Mouse (Mus musculus) adrenal gland, postnatal 25 days (tissue): Measurements from ENCODE around the gene Trip4. TPM values are rescaled to one million over a fixed set of nuclear protein-coding genes. Genes with fewer than 3 reads are reported as not detected.

Source experiments
- DNase-seq: peaks from one replicate; pipeline ENCODE4 v3.0.0; 2021; ENCODE audit warnings: mixed read lengths
- long read RNA-seq: library from polyadenylated mRNA; stranded (forward); transcript quantifications from one replicate; pipeline ENCODE4 v2.0.0, GENCODE M21; 2021
- total RNA-seq: library from RNA; stranded (reverse); gene quantifications from 2 replicates; pipeline ENCODE4 v1.2.3, GENCODE M21; 2021

The Trip4 gene
- total RNA-seq: 37.2 and 47.8 TPM in 2 replicates
- long read RNA-seq, transcript Trip4-201 (13 exons, 1,999 nt): major isoform, 36 of 54 reads
- long read RNA-seq, partial matches to known transcripts: 6 of 54 reads
- long read RNA-seq, other reads (novel, unspliced or antisense): 8 of 54 reads

DNA sequence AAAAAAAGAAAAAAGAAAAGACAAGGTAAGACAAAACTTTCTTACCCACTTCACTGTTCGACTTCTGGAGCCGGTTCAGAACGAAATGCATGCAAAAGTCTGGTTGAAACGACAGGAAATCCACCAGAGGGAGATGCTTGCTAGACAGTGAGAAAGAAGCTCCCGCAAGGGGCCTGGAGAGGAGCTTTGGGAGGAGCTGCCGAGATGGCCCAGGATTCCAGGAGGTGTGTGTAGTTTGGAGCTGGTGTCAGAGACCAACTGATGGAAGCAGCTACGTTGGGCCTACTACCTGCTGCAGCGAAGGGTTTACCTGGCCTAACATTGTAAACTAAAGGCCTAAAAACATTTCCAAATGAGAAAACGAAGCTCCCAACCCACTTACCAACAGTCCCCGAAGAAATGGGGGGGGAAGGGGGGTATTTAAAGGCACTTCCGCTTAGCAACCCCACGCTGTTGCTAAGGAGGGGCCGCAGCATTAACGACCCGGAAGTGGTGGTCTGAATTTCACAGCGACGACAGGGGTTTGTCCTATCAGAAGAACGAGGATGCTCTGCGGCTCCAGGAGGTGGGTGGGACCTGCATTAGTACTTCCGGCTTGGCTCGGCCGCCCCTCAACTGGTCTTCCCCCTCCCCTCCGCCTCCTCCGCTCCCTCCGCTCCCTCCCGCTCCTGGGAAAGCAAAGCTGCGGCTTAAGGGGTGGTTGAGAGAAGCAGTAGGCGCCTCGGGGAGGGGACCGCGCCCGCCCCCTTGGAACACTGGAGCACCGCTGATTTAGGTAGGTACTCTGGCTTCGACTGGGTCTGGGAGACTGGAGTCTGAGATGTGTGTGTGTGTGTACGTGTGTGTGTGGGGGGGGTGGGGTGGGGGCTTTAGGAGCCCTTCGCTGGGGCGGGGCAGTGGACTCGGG, at the start of gene Trip4, which contains the start of gene Csnk1g1:
Gene Trip4, minus strand, starts transcription at position 401 of the 907 bp plus-strand sequence.
Gene Csnk1g1, plus strand, starts transcription at position 531 of the 907 bp plus-strand sequence.
- peak; percentile 90 for DNase-seq

- DNase-seq: peak; percentile 2
These were observed 42.5 kb upstream of the Trip4 start for GRCm38 (mm10) chr9:65951082-65951587.

DNA sequence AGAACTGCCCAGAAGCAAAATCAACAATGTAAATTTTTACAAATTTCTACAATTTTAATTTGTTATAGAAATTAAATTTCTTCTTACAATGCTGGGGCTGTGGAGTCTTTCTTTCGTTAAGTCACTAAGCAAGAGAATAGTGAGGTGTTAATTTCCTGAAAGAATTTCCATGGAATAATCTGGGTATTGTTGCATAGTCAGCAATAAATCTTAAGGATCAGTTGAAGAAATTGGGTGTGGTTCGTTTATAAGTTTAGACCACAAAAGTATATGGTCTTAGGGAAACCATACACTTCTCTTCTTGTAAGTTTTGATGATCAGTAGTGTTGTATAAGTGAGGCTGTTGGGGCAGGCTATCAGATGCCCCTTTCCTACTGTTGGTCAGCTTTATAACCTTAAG, 29.0 kb upstream of the Trip4 start:
- no peak for DNase-seq

GRCm38 (mm10) chr9:65929826-65930225, 21.2 kb upstream of the Trip4 start:
- DNase-seq: no peak

GRCm38 (mm10) chr9:65928456-65928855, 19.9 kb upstream of the Trip4 start:
- no peak for DNase-seq

DNA sequence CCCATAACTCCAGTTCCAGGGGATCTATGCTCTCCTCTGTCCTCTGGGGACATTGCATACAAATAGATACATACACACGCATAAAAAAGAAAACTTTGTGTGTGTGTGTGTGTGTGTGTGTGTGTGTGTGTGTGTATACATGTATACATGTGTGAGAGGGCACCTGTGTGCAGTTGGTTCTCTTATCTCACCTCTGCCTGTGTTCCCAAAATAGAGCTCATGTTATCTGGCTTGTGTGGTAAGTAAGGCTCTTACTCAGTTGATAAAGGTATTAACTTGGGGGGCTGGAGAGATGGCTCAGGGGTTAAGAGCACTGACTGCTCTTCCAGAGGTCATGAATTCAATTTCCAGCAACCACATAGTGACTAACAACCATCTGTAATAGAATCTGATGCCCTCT, 8.4 kb upstream of the Trip4 start:
- DNase-seq: no peak

DNA sequence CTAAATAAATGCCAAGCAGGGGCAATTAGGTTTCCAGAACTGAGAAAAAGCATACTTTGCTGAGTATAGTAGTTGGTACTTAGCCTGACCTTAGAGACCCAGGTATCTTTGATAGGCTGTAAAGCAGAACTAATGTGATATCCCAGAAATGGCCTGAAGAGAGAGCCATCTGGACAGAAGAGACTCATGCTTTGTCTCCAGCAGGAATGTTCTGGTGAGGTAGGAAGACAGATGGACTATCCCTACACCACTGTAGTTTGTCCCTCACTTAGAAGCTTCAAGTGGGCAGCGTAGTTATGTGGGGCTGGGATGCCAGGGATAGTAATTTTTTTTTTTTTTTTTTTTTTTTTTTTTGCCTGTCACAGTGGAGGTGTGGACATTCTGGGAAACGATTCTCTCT, 5.4 kb upstream of the Trip4 start:
- no peak for DNase-seq

DNA sequence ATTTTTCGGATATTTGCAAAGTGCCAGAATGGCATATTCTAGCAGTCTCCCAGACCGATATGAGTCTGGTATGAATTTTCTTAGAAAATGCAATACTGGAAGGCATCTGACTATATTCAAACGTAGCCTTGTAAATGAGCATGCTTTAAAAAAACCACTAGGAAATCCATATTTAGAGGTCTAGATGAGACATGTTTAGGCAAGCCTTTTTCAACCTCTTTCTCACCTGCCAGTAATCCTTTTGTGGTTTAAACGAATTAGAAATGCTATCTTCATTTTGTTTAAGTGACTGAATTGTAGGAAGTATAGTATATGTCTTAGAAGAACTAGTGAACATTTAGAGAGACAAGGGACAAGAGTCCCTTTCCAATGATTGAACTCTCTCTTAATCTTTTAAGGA, 1.2 kb upstream of the Trip4 start:
- no peak for DNase-seq

GRCm38 (mm10) chr9:65909301-65909801, 757 bp upstream of the Trip4 start:
- DNase-seq: peak; percentile 58

DNA sequence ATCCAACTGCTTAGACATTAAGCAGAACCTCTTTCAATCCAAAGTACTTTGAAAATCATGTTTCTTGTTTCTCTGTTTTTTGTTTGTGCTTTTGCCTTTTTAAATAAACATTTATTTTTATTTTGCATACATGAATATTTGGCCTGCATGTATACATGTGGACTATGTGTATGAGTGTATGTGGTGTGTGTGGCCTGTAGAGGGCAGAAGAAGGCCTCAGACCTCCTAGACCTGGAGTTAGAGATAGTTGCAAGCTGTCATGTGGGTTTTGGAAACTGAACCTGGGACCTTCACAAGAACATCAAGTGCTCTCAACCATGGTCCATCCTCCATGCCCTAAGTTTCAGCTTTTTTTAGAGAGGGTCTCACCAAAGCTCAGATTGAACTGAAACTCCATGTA, 5.2 kb downstream of the Trip4 start:
- no peak for DNase-seq

- DNase-seq: no peak
These were observed 5.7 kb downstream of the Trip4 start for GRCm38 (mm10) chr9:65902879-65903278.

GRCm38 (mm10) chr9:65896977-65897376, 11.6 kb downstream of the Trip4 start:
- DNase-seq: no peak

DNA sequence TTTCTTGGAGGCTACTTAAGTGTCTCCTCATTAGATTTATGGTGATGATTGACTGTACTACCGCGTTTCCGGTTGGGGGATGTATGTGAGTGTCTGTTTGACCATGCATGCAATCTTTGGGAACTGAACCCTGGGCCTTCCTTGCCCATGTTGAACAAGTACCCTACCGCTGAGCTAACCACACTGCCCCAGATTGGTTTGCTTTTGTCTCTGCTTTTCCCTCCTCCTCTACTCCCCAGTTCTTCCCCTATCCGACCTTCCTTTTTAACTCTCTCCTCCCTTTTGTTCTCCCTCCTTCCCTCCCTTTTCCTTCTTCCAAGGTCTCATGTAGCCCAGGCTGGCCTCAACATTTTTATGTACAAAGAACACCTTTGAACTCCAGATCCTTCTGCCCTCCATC, 17.5 kb downstream of the Trip4 start:
- no peak for DNase-seq

GRCm38 (mm10) chr9:65890143-65890628, 18.4 kb downstream of the Trip4 start, which contains the start of gene Pclaf:
Gene Pclaf (plus strand): TSS chr9:65890237.
- DNase-seq: peak; percentile 69

- peak; percentile 92 for DNase-seq
These were observed 23.9 kb downstream of the Trip4 start for GRCm38 (mm10) chr9:65884564-65885315.

GRCm38 (mm10) chr9:65859656-65860055, 48.9 kb downstream of the Trip4 start:
- no peak for DNase-seq

DNA sequence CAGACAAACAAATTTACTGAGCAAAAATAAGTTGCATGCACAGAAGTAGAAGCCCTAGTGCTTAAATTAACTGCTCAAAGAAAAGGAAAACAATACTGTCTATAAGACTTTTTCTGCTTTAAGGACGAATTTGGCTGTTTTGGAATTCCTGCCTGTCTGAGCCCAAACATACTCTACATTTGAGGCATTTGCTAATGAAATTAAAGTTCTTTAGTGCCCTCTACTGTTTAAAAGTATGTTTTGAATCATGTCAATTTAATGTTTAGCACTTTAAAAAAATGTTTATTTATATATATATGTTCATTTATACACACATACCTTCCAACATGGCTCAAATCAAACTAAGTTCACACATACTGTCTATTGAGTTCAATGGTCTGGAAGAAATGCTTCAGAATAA, 58.4 kb downstream of the Trip4 start:
- DNase-seq: no peak

- no peak for DNase-seq
These were observed 60.4 kb downstream of the Trip4 start for GRCm38 (mm10) chr9:65848154-65848553.

DNA sequence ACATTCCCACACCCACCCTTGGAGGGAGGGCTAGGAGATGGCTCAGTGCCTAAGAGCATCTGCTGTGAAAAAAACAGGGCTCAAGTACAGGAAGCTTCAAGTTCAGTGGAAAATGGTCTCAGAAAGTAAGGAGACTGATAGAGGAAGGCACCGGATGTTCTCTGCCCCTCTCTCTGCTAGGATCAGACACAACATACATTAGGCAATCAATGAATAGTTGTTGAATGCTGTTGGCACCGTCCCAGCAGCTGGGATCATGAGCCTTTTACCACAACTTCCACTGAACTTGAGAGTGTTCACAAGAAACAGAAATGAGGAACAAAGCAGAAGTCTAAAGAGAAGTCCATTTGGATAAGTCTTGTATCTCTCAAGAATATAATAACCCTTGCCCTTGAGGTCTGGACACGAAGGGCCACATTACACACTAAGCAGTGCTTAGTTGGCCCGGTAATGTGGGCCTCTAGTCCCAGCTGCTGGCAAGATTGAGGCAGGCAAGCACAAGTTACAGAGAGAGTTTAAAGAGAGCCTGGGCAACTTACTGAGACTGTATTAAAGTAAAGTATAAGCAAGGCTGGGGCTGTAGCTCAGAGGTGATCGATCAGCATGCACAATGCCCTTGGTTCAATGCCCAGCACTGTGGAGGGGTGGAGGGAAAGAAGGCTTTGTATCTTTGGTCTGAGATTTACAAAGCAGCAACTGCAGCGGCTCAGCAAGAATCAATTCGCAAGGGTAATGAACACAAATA, 64.0 kb downstream of the Trip4 start:
- peak; percentile 30 for DNase-seq

- no peak for DNase-seq
These were observed 68.8 kb downstream of the Trip4 start for GRCm38 (mm10) chr9:65839841-65840240.

- no peak for DNase-seq
These were observed 71.7 kb downstream of the Trip4 start for GRCm38 (mm10) chr9:65836916-65837315.
